Comparison of ENCODE assay signal across 28 mouse cellular contexts in genomic region chr2:137694020-137694419, GRCm38 (mm10).
DNase-seq lines count a peak whose midpoint lies in the region; ATAC-seq lines count a peak whose summit lies in the region.
"Had no signal": no experiment of that assay in that cellular context is flagged by ENCODE, and none has a peak within 500 bp of the region (broad histone marks: within the 10 kb centered on the region; RNA-seq: fewer than 3 reads in every experiment).

No protein-coding gene starts in this region.

- H3K9me3 ChIP-seq in embryonic facial prominence, embryonic 14.5 days (ENCODE audit: control insufficient read depth, low read length), result no peaks in the 10 kb centered on the region
- no peaks in the 10 kb centered on the region for H3K9me3 ChIP-seq in embryonic facial prominence, embryonic 10.5 days
- no peaks in the 10 kb centered on the region for H3K9me3 ChIP-seq in forebrain, embryonic 15.5 days
- no peaks in the 10 kb centered on the region for H3K9me3 ChIP-seq in forebrain, embryonic 11.5 days (ENCODE audit: control insufficient read depth, low read length)
- H3K9me3 ChIP-seq in forebrain, embryonic 16.5 days (ENCODE audit: control insufficient read depth, low read length), result no peaks in the 10 kb centered on the region
- H3K9me3 ChIP-seq in heart, embryonic 10.5 days, result no peaks in the 10 kb centered on the region
- H3K9me3 ChIP-seq: embryonic facial prominence, embryonic 12.5 days; heart, embryonic 12.5 days; heart, embryonic 15.5 days; hindbrain, embryonic 10.5 days; hindbrain, embryonic 13.5 days had no signal

- WGBS in embryonic facial prominence, embryonic 14.5 days, result 53% methylated on average over 3 of the region's 3 CpGs
- WGBS in embryonic facial prominence, embryonic 10.5 days, result 62% methylated on average over 3 of the region's 3 CpGs
- 57% methylated on average over 3 of the region's 3 CpGs for WGBS in forebrain, embryonic 15.5 days
- WGBS in forebrain, embryonic 11.5 days, result 82% methylated on average over 3 of the region's 3 CpGs
- WGBS in forebrain, embryonic 16.5 days, result 57% methylated on average over 3 of the region's 3 CpGs
- WGBS in heart, embryonic 10.5 days, result 77% methylated on average over 3 of the region's 3 CpGs

- no peaks in the 10 kb centered on the region for H3K36me3 ChIP-seq in embryonic facial prominence, embryonic 14.5 days (ENCODE audit: control insufficient read depth, insufficient read depth, low read length)
- no peaks in the 10 kb centered on the region for H3K36me3 ChIP-seq in embryonic facial prominence, embryonic 10.5 days (replicated peaks)
- no peaks in the 10 kb centered on the region for H3K36me3 ChIP-seq in forebrain, embryonic 15.5 days
- H3K36me3 ChIP-seq in forebrain, embryonic 11.5 days (ENCODE audit: control insufficient read depth, insufficient read depth, low read length), result no peaks in the 10 kb centered on the region
- H3K36me3 ChIP-seq in forebrain, embryonic 16.5 days (ENCODE audit: control insufficient read depth, insufficient read depth), result no peaks in the 10 kb centered on the region
- H3K36me3 ChIP-seq in heart, embryonic 10.5 days, result no peaks in the 10 kb centered on the region
- H3K36me3 ChIP-seq: embryonic facial prominence, embryonic 12.5 days; heart, embryonic 12.5 days; heart, embryonic 15.5 days; hindbrain, embryonic 10.5 days; hindbrain, embryonic 13.5 days had no signal

- no peaks in the 10 kb centered on the region for H3K4me1 ChIP-seq in embryonic facial prominence, embryonic 14.5 days (ENCODE audit: control insufficient read depth, insufficient read depth, low read length)
- peaks cover 8% of the 10 kb centered on the region for H3K4me1 ChIP-seq in embryonic facial prominence, embryonic 10.5 days
- H3K4me1 ChIP-seq in forebrain, embryonic 15.5 days, result no peaks in the 10 kb centered on the region
- no peaks in the 10 kb centered on the region for H3K4me1 ChIP-seq in forebrain, embryonic 11.5 days (replicated peaks; ENCODE audit: control insufficient read depth, insufficient read depth, low read length)
- no peaks in the 10 kb centered on the region for H3K4me1 ChIP-seq in forebrain, embryonic 16.5 days (replicated peaks; ENCODE audit: control insufficient read depth, insufficient read depth, low read length)
- 0 out of 2 replicates have a peak, but pooled peaks cover 4% of the 10 kb centered on the region for H3K4me1 ChIP-seq in heart, embryonic 10.5 days
- H3K4me1 ChIP-seq: heart, embryonic 15.5 days; hindbrain, embryonic 10.5 days; hindbrain, embryonic 13.5 days had no signal

- H3K27me3 ChIP-seq in embryonic facial prominence, embryonic 14.5 days (replicated peaks; ENCODE audit: control insufficient read depth, insufficient read depth, low read length), result no peaks in the 10 kb centered on the region
- H3K27me3 ChIP-seq in embryonic facial prominence, embryonic 10.5 days (replicated peaks; ENCODE audit: low read depth, poor library complexity, severe bottlenecking), result peaks cover under 1% of the 10 kb centered on the region; the same call in 1 of the 2 replicates
- no peaks in the 10 kb centered on the region for H3K27me3 ChIP-seq in forebrain, embryonic 15.5 days
- H3K27me3 ChIP-seq in forebrain, embryonic 11.5 days (ENCODE audit: control insufficient read depth, insufficient read depth, low read length), result no peaks in the 10 kb centered on the region
- H3K27me3 ChIP-seq in forebrain, embryonic 16.5 days (replicated peaks; ENCODE audit: control insufficient read depth, insufficient read depth, low read length), result 0 out of 2 replicates have a peak, but pooled peaks cover 3% of the 10 kb centered on the region
- no peaks in the 10 kb centered on the region for H3K27me3 ChIP-seq in heart, embryonic 10.5 days (ENCODE audit: insufficient read depth, poor library complexity, severe bottlenecking)
- H3K27me3 ChIP-seq: embryonic facial prominence, embryonic 12.5 days; heart, embryonic 12.5 days; heart, embryonic 15.5 days; Patski had no signal

- no peak overlapping the region for H3K4me2 ChIP-seq in embryonic facial prominence, embryonic 14.5 days (ENCODE audit: low read depth, low read length)
- H3K4me2 ChIP-seq in forebrain, embryonic 15.5 days (replicated peaks), result no peak overlapping the region
- H3K4me2 ChIP-seq in forebrain, embryonic 11.5 days (ENCODE audit: low read depth, low read length, severe bottlenecking), result no peak overlapping the region
- H3K4me2 ChIP-seq in forebrain, embryonic 16.5 days (ENCODE audit: low read length), result no peak overlapping the region
- H3K4me2 ChIP-seq: embryonic facial prominence, embryonic 12.5 days; heart, embryonic 12.5 days; heart, embryonic 15.5 days; hindbrain, embryonic 13.5 days had no signal

- H3K4me3 ChIP-seq in embryonic facial prominence, embryonic 14.5 days (ENCODE audit: low read depth, low read length), result no peak overlapping the region
- H3K4me3 ChIP-seq in embryonic facial prominence, embryonic 10.5 days, result no peak overlapping the region
- H3K4me3 ChIP-seq in forebrain, embryonic 15.5 days, result no peak overlapping the region
- H3K4me3 ChIP-seq in forebrain, embryonic 11.5 days (ENCODE audit: low read depth, low read length), result no peak overlapping the region
- no peak overlapping the region for H3K4me3 ChIP-seq in forebrain, embryonic 16.5 days (replicated peaks; ENCODE audit: low read length)
- H3K4me3 ChIP-seq in heart, embryonic 10.5 days, result no peak overlapping the region
- H3K4me3 ChIP-seq: embryonic facial prominence, embryonic 12.5 days; heart, embryonic 12.5 days; heart, embryonic 15.5 days; hindbrain, embryonic 10.5 days; hindbrain, embryonic 13.5 days had no signal

- DNase-seq in embryonic facial prominence, embryonic 14.5 days (ENCODE audit: low spot score), result peak; percentile 68
- no peak for DNase-seq in embryonic facial prominence, embryonic 10.5 days (ENCODE audit: low spot score)
- DNase-seq in forebrain, embryonic 11.5 days (ENCODE audit: low spot score), result no peak
- DNase-seq in brain, embryonic 18.5 days (ENCODE audit: low read depth, low spot score), result peak; percentile 61
- no peak for DNase-seq in heart, embryonic 10.5 days (ENCODE audit: low spot score)
- DNase-seq: adrenal gland, postnatal 10 days; adrenal gland, postnatal 36 days; cerebellum, adult 18-20 months; cerebellum, adult 9-10 months; cerebellum, postnatal 14 days; gastrocnemius, postnatal 14 days; heart, adult 11 months; heart, postnatal 10 days; heart, postnatal 36 days; kidney, adult 18-20 months; kidney, adult 9 months had no signal

- H3K9ac ChIP-seq in embryonic facial prominence, embryonic 14.5 days (ENCODE audit: low read depth, low read length), result no peak overlapping the region
- no peak overlapping the region for H3K9ac ChIP-seq in forebrain, embryonic 15.5 days (replicated peaks)
- no peak overlapping the region for H3K9ac ChIP-seq in forebrain, embryonic 11.5 days (ENCODE audit: low read length)
- no peak overlapping the region for H3K9ac ChIP-seq in forebrain, embryonic 16.5 days (replicated peaks; ENCODE audit: low read depth, low read length)
- H3K9ac ChIP-seq: embryonic facial prominence, embryonic 12.5 days; heart, embryonic 12.5 days; heart, embryonic 15.5 days; hindbrain, embryonic 13.5 days had no signal

- no peak for ATAC-seq in embryonic facial prominence, embryonic 14.5 days (ENCODE audit: low read depth)
- ATAC-seq in forebrain, embryonic 15.5 days (replicated peaks), result peak; percentile 96
- ATAC-seq in forebrain, embryonic 11.5 days (replicated peaks; ENCODE audit: low FRiP score), result no peak
- peak; percentile 98 for ATAC-seq in forebrain, embryonic 16.5 days
- ATAC-seq in megakaryocyte-erythroid progenitor cell, adult 5-6 weeks (replicated peaks; ENCODE audit: low FRiP score, low TSS enrichment, poor library complexity, severe bottlenecking), result no peak
- ATAC-seq: hindbrain, postnatal 0 days; inflammation-experienced regulatory T-cells, adult 6 months; intestine, embryonic 16.5 days; Patski had no signal

- H3K27ac ChIP-seq in embryonic facial prominence, embryonic 14.5 days (replicated peaks; ENCODE audit: low read depth, low read length), result no peak overlapping the region
- no peak overlapping the region for H3K27ac ChIP-seq in embryonic facial prominence, embryonic 10.5 days (replicated peaks)
- H3K27ac ChIP-seq in forebrain, embryonic 15.5 days (replicated peaks), result no peak overlapping the region
- no peak overlapping the region for H3K27ac ChIP-seq in forebrain, embryonic 11.5 days (ENCODE audit: low read depth, low read length)
- H3K27ac ChIP-seq in forebrain, embryonic 16.5 days (ENCODE audit: low read length), result no peak overlapping the region
- H3K27ac ChIP-seq in heart, embryonic 10.5 days, result no peak overlapping the region
- H3K27ac ChIP-seq: embryonic facial prominence, embryonic 12.5 days; heart, embryonic 15.5 days; hindbrain, embryonic 10.5 days; hindbrain, embryonic 13.5 days; hindbrain, postnatal 0 days had no signal

Comparison
In these comparisons a context has a peak if more than half of its experiments do, and no peak if none do; other contexts are left out.
1. ATAC-seq: peak in forebrain, embryonic 15.5 days (single experiment) and forebrain, embryonic 16.5 days (single experiment); none in embryonic facial prominence, embryonic 14.5 days (single experiment), forebrain, embryonic 11.5 days (single experiment) and megakaryocyte-erythroid progenitor cell, adult 5-6 weeks (single experiment).
2. DNase-seq: peak in embryonic facial prominence, embryonic 14.5 days (single experiment) and brain, embryonic 18.5 days (single experiment); none in embryonic facial prominence, embryonic 10.5 days (single experiment), forebrain, embryonic 11.5 days (single experiment) and heart, embryonic 10.5 days (single experiment).